Mouse (Mus musculus) midbrain, embryonic 10.5 days (tissue): ENCODE data around the gene Mapk10. TPM values are rescaled to one million over a fixed set of nuclear protein-coding genes. Genes with fewer than 3 reads are reported as not detected.

Experiments used
- DNase-seq: peaks from one replicate; pipeline ENCODE4 v3.0.0-alpha.2; 2017; ENCODE audit warnings: low spot score
- H3K27ac ChIP-seq: fragments of 300-500 bp; sonication (generic); replicated peaks from 2 replicates; pipeline ENCODE4 v1.5.1; 2016; ENCODE audit warnings: mild to moderate bottlenecking
- H3K27me3 ChIP-seq: fragments of 300-500 bp; sonication (generic); 2 replicates; pipeline ENCODE4 v1.6.1; 2016; ENCODE audit warnings: low read depth, mild to moderate bottlenecking; ENCODE audit not compliant: poor library complexity, severe bottlenecking
- H3K36me3 ChIP-seq: fragments of 300-500 bp; sonication (generic); 2 replicates; pipeline ENCODE4 v1.6.1; 2016; ENCODE audit warnings: mild to moderate bottlenecking, moderate library complexity
- H3K4me1 ChIP-seq: fragments of 300-500 bp; sonication (generic); 2 replicates; pipeline ENCODE4 v1.6.1; 2016
- H3K4me3 ChIP-seq: fragments of 300-500 bp; sonication (generic); 2 replicates; pipeline ENCODE4 v1.5.1; 2016; ENCODE audit warnings: mild to moderate bottlenecking, moderate library complexity
- H3K9me3 ChIP-seq: fragments of 300-500 bp; sonication (generic); replicated peaks from 2 replicates; pipeline ENCODE4 v1.6.1; 2016; ENCODE audit warnings: mild to moderate bottlenecking
- WGBS: fragments of 180-500 bp; shearing (Covaris S2); methylation state at CpG from one replicate; pipeline ENCODE4 v1.1.7; 2016; 5-methylcytosine and 5-hydroxymethylcytosine counted together
- polyA plus RNA-seq: library from polyadenylated mRNA; unstranded; fragments of >200 nt; fragmentation: Nextera tagmentation; extraction: Ambion mirVana; gene quantifications from 2 replicates; pipeline ENCODE4 v1.2.1, GENCODE M21; 2016

The Mapk10 gene
- polyA plus RNA-seq, 1 experiment from 2014 or later, result 14.9 TPM

- no peak overlapping the region for H3K27ac ChIP-seq
- H3K27me3 ChIP-seq, result no peaks in the 10 kb centered on the region
- no peak overlapping the region for H3K4me3 ChIP-seq
- H3K4me1 ChIP-seq, result peaks cover 39% of the 10 kb centered on the region
- 52% methylated on average over 3 of the region's 3 CpGs for WGBS
- no peaks in the 10 kb centered on the region for H3K36me3 ChIP-seq
- H3K9me3 ChIP-seq, result no peaks in the 10 kb centered on the region
- DNase-seq, result no peak
Measured at GRCm38 (mm10) chr5:103020954-103021353, 190.2 kb downstream of the Mapk10 start.

DNA sequence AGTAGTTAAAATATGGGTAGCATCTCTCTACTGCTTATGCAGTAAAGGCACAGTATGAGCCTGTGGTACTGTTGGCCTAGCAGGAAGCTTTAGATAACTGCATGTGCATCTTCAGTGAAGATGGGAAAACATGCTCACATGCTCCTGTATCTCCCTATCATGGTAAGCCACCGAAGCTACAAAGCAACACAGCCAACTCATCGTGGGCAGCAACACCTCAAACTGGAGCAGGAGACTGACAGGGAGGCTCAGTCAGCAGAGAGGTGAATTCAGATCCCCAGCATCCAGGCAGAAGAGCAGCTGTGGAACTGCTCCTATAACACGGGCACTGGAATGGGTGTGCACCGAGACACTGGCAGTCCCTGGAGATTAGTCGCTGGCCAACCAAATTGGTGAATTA is 191.0 kb downstream of the Mapk10 start:
- Histone ChIP-seq H3K36me3 (no peaks in the 10 kb centered on the region), H3K4me3 (no peak overlapping the region), H3K4me1 (peaks cover 39% of the 10 kb centered on the region), H3K27me3 (no peaks in the 10 kb centered on the region), H3K27ac (no peak overlapping the region), H3K9me3 (no peaks in the 10 kb centered on the region)
- DNase-seq, result no peak
- 85% methylated on average over 5 of the region's 5 CpGs for WGBS

GRCm38 (mm10) chr5:103017637-103018036 is 193.5 kb downstream of the Mapk10 start:
- no peak overlapping the region for H3K27ac ChIP-seq
- 92% methylated on average over 7 of the region's 7 CpGs for WGBS
- H3K36me3 ChIP-seq, result no peaks in the 10 kb centered on the region
- DNase-seq, result no peak
- no peaks in the 10 kb centered on the region for H3K27me3 ChIP-seq
- no peaks in the 10 kb centered on the region for H3K9me3 ChIP-seq
- H3K4me1 ChIP-seq, result peaks cover 36% of the 10 kb centered on the region
- H3K4me3 ChIP-seq, result no peak overlapping the region

GRCm38 (mm10) chr5:103014309-103014708 is 196.8 kb downstream of the Mapk10 start:
- H3K9me3 ChIP-seq, result no peaks in the 10 kb centered on the region
- no peak overlapping the region for H3K27ac ChIP-seq
- WGBS, result 98% methylated on average over 4 of the region's 4 CpGs
- H3K4me3 ChIP-seq, result no peak overlapping the region
- H3K4me1 ChIP-seq, result peaks cover 11% of the 10 kb centered on the region; the same call in 1 of the 2 replicates
- no peaks in the 10 kb centered on the region for H3K36me3 ChIP-seq
- DNase-seq, result no peak
- no peaks in the 10 kb centered on the region for H3K27me3 ChIP-seq

GRCm38 (mm10) chr5:103008894-103009293 is 202.2 kb downstream of the Mapk10 start:
- H3K27me3 ChIP-seq, result no peaks in the 10 kb centered on the region
- DNase-seq, result no peak
- no peaks in the 10 kb centered on the region for H3K36me3 ChIP-seq
- H3K4me1 ChIP-seq, result no peaks in the 10 kb centered on the region
- no peak overlapping the region for H3K4me3 ChIP-seq
- H3K9me3 ChIP-seq, result no peaks in the 10 kb centered on the region
- no peak overlapping the region for H3K27ac ChIP-seq
- WGBS, result 90% methylated on average over 4 of the region's 4 CpGs

- no peaks in the 10 kb centered on the region for H3K36me3 ChIP-seq
- DNase-seq, result no peak
- H3K4me3 ChIP-seq, result no peak overlapping the region
- no peaks in the 10 kb centered on the region for H3K27me3 ChIP-seq
- H3K9me3 ChIP-seq, result no peaks in the 10 kb centered on the region
- H3K4me1 ChIP-seq, result peaks cover 6% of the 10 kb centered on the region
- no peak overlapping the region for H3K27ac ChIP-seq
- WGBS, result 69% methylated on average over 7 of the region's 7 CpGs
Measured at GRCm38 (mm10) chr5:103002116-103002515, 209.0 kb downstream of the Mapk10 start.

GRCm38 (mm10) chr5:103000572-103000971 is 210.6 kb downstream of the Mapk10 start:
- no peak overlapping the region for H3K27ac ChIP-seq
- H3K36me3 ChIP-seq, result no peaks in the 10 kb centered on the region
- H3K4me1 ChIP-seq, result peaks cover 6% of the 10 kb centered on the region
- 91% methylated on average over 6 of the region's 6 CpGs for WGBS
- no peaks in the 10 kb centered on the region for H3K9me3 ChIP-seq
- H3K4me3 ChIP-seq, result no peak overlapping the region
- DNase-seq, result no peak
- H3K27me3 ChIP-seq, result no peaks in the 10 kb centered on the region

GRCm38 (mm10) chr5:102998524-102998923 is 212.6 kb downstream of the Mapk10 start:
- Histone ChIP-seq H3K4me1 (peaks cover 9% of the 10 kb centered on the region), H3K4me3 (no peak overlapping the region), H3K27ac (no peak overlapping the region), H3K27me3 (no peaks in the 10 kb centered on the region), H3K9me3 (no peaks in the 10 kb centered on the region), H3K36me3 (no peaks in the 10 kb centered on the region)
- no peak for DNase-seq
- 87% methylated on average over 7 of the region's 7 CpGs for WGBS

DNA sequence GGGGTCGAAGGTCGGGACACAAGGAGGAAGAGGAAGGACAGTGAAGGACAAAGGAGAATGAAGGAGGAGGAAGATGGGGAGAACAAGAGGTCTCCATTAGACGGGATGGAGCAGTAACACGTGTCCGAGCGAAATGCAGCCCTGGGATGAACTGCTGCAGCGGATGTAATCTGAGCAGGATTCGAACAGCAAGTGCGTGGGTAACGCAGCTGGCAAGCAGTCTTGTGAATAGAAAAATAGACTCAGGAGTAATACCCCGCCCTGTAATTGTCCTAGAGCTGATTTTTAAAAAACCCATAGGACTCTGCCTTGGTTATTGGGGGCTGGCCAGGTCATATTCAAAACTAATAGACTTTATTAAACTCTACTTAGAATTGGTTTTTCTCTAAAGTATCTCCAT is 213.2 kb downstream of the Mapk10 start:
- Histone ChIP-seq H3K36me3 (no peaks in the 10 kb centered on the region), H3K4me1 (peaks cover 9% of the 10 kb centered on the region), H3K27ac (no peak overlapping the region), H3K4me3 (no peak overlapping the region), H3K27me3 (no peaks in the 10 kb centered on the region), H3K9me3 (no peaks in the 10 kb centered on the region)
- no peak for DNase-seq
- WGBS, result 90% methylated on average over 11 of the region's 11 CpGs

DNA sequence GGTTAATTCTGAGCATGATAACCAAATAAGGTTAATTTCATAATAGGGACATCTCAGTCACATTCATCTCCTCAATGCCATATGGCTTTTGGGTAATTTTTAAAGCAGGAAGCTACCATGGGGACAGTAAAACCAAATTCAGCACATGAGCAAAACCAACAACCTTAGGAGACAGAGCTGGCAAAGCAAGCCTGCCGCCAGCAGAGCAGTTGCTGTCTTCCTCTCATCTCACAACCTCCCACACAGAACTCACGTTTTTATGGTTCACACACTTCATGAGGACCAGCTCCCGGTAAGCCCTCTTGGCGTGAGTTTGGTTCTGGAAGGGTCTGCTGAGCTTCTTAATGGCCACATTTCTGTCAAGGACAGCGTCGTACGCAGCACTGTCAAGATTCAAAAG is 214.8 kb downstream of the Mapk10 start:
- WGBS, result 93% methylated on average over 7 of the region's 7 CpGs
- DNase-seq, result no peak

GRCm38 (mm10) chr5:102995928-102996327 is 215.2 kb downstream of the Mapk10 start:
- no peak overlapping the region for H3K27ac ChIP-seq
- H3K4me3 ChIP-seq, result no peak overlapping the region
- DNase-seq, result no peak
- H3K9me3 ChIP-seq, result no peaks in the 10 kb centered on the region
- H3K27me3 ChIP-seq, result no peaks in the 10 kb centered on the region
- no peaks in the 10 kb centered on the region for H3K36me3 ChIP-seq
- 0 out of 2 replicates have a peak, but pooled peaks cover 3% of the 10 kb centered on the region for H3K4me1 ChIP-seq

More for the DNA sequence above, 214.8 kb downstream of the Mapk10 start:
- H3K36me3 ChIP-seq, result no peaks in the 10 kb centered on the region
- no peaks in the 10 kb centered on the region for H3K9me3 ChIP-seq
- no peaks in the 10 kb centered on the region for H3K27me3 ChIP-seq
- H3K4me3 ChIP-seq, result no peak overlapping the region
- H3K27ac ChIP-seq, result no peak overlapping the region
- H3K4me1 ChIP-seq, result 0 out of 2 replicates have a peak, but pooled peaks cover 3% of the 10 kb centered on the region

DNA sequence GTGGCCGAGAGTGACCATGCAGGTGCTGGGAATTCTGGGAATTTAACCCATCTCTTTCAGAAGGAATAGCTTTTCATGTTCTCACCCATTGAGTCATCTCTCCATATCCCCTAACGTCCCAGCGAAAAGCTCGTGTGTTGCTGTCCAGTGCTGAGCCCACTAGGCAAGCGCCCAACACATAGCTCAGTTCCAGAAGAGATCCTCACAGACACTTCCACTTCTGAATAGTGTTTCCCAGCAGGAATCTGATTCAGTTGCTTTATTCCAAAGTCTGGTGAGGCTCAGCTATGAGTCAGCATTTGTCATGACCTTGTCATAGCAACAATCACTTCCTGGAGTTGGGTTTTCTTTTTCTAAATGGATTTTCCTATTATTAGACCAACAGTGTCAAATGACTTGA is 217.2 kb downstream of the Mapk10 start:
- DNase-seq, result no peak
- no peaks in the 10 kb centered on the region for H3K9me3 ChIP-seq
- H3K27me3 ChIP-seq, result no peaks in the 10 kb centered on the region
- H3K4me1 ChIP-seq, result 0 out of 2 replicates have a peak, but pooled peaks cover 3% of the 10 kb centered on the region
- H3K4me3 ChIP-seq, result no peak overlapping the region
- H3K36me3 ChIP-seq, result peaks cover 4% of the 10 kb centered on the region; the same call in 1 of the 2 replicates
- WGBS, result 89% methylated on average over 5 of the region's 5 CpGs
- H3K27ac ChIP-seq, result no peak overlapping the region

GRCm38 (mm10) chr5:102991691-102992090 is 219.4 kb downstream of the Mapk10 start:
- Histone ChIP-seq H3K27ac (no peak overlapping the region), H3K36me3 (peaks cover 4% of the 10 kb centered on the region; the same call in 1 of the 2 replicates), H3K27me3 (no peaks in the 10 kb centered on the region), H3K4me1 (0 out of 2 replicates have a peak, but pooled peaks cover 3% of the 10 kb centered on the region), H3K4me3 (no peak overlapping the region), H3K9me3 (no peaks in the 10 kb centered on the region)
- no peak for DNase-seq
- 76% methylated on average over 2 of the region's 2 CpGs for WGBS

DNA sequence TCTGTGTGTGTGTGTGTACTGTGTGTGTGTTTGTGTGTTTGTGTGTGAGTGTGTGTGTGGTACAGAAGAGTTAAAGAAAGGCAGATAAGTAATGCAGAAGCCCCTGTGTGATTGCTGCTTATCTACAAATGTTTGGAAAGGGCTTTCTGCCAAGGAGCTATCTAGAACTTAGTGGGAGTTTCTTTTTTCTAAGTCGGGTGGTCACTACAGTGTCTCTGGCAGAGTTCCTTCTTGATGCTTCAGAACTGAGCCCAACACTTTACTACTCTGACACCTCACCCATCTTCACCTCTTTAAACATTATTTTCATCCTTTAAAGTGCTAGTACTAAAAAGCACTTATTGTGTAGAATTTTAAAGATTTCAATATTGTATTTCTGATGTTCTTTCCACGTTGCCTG is 232.8 kb downstream of the Mapk10 start:
- Histone ChIP-seq H3K27ac (no peak overlapping the region), H3K27me3 (no peaks in the 10 kb centered on the region), H3K36me3 (no peaks in the 10 kb centered on the region), H3K4me1 (peaks cover 15% of the 10 kb centered on the region), H3K9me3 (no peaks in the 10 kb centered on the region), H3K4me3 (no peak overlapping the region)
- 81% methylated on average over 2 of the region's 2 CpGs for WGBS
- no peak for DNase-seq
